Mouse (Mus musculus): ENCODE data around the gene Rap1gap. TPM values are rescaled to one million over a fixed set of nuclear protein-coding genes. Genes with fewer than 3 reads are reported as not detected.

Gene Rap1gap
- polyA plus RNA-seq, 1 experiment from 2014 or later = 48.8 TPM

DNA sequence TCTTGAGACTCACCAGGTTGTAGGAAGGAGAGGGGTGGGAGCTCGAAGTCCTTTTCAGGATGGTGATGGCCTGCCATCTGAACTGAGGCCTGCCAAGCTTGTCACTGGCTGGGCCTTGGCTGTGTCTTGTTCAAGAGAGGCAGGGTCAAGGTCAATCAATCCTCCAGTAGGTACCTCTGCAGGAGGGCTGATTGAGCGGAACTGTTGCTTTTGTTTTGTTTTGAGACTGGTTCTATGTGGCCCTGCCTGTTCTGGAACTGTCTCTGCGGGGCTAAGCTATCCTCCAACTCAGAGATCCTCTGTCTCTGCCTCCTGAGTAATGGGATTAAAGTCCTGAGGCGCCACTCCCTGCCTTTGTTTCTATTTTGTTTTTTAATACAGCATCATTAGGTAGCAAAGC, 5.0 kb upstream of the Rap1gap start:
- ATAC-seq (no peak), DNase-seq (ENCODE audit: low spot score) (no peak)
- Histone ChIP-seq H3K9me3 (ENCODE audit: low read length) (no peaks in the 10 kb centered on the region), H3K27me3 (replicated peaks; ENCODE audit: insufficient read depth, low read length) (peaks cover 11% of the 10 kb centered on the region; the same call in 1 of the 2 replicates), H3K4me1 (ENCODE audit: insufficient read depth, low read depth, low read length) (peaks cover 5% of the 10 kb centered on the region), H3K9ac (replicated peaks; ENCODE audit: low read depth) (no peak overlapping the region), H3K36me3 (ENCODE audit: insufficient read depth, low read length) (peaks cover 14% of the 10 kb centered on the region; the same call in 1 of the 2 replicates), H3K4me3 (ENCODE audit: low read depth, low read length) (no peak overlapping the region), H3K27ac (ENCODE audit: low read length) (no peak overlapping the region), H3K4me2 (replicated peaks; ENCODE audit: low read depth, low read length) (no peak overlapping the region)
- TF ChIP-seq EP300 (IDR thresholded peaks at IDR 0.05) (no peak), CTCF (IDR thresholded peaks at IDR 0.05) (no peak)
- WGBS = 84% methylated on average over 4 of the region's 4 CpGs

DNA sequence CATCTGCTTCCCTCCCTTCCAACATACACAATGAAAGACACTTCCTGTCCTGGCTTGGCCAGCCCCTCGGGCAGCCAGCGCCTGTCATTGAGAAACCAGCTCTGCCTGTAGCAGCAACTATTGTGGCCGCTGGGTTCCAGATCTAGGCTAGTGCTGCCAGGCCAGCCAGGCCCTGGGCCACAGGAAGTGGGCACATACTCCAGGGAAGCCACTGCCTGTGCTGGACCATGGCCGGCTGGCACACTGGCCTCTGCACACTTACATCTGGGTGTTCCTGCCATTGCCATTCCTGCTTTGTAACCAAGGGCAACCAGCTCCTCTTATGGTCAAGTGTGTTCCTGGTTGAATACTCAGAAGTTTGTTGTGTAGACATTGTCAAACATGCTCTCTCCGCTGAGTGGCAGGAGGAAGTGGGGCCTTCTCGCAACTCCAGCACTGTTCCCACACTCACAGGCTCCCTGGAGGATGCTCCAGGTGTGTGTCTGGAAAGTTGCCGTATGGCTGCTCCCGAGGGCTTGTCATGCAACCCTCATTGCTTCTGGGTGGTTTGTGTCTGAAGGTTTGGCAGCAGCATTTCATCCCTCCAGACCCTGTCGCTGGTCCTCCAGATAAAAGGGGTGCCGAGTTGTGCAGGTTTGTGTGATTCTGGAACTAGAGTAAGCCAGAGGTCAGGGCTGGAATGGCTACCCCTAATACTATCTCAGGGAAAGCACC, 4.0 kb upstream of the Rap1gap start:
- peaks cover 5% of the 10 kb centered on the region for H3K4me1 ChIP-seq (ENCODE audit: insufficient read depth, low read depth, low read length)
- WGBS = 29% methylated on average over 10 of the region's 10 CpGs
- H3K36me3 ChIP-seq (ENCODE audit: insufficient read depth, low read length) = peaks cover 7% of the 10 kb centered on the region; the same call in 1 of the 2 replicates
- peaks cover 16% of the 10 kb centered on the region; the same call in 1 of the 2 replicates for H3K27me3 ChIP-seq (replicated peaks; ENCODE audit: insufficient read depth, low read length)
- peak overlapping the region; percentile 57 for H3K27ac ChIP-seq (ENCODE audit: low read length)
- no peak overlapping the region for H3K9ac ChIP-seq (replicated peaks; ENCODE audit: low read depth)
- TF ChIP-seq EP300 (IDR thresholded peaks at IDR 0.05) (0 out of 2 replicates have a peak, but pooled peaks have one; percentile 30), CTCF (IDR thresholded peaks at IDR 0.05) (peak; percentile 7; the same call in 1 of the 2 replicates)
- peak; percentile 93 for ATAC-seq
- H3K4me2 ChIP-seq (replicated peaks; ENCODE audit: low read depth, low read length) = no peak overlapping the region
- peak; percentile 91 for DNase-seq (ENCODE audit: low spot score)
- H3K4me3 ChIP-seq (ENCODE audit: low read depth, low read length) = no peak overlapping the region
- H3K9me3 ChIP-seq (ENCODE audit: low read length) = no peaks in the 10 kb centered on the region

- no peak for DNase-seq (ENCODE audit: low spot score)
- no peak overlapping the region for H3K9ac ChIP-seq (replicated peaks; ENCODE audit: low read depth)
- peaks cover 5% of the 10 kb centered on the region for H3K4me1 ChIP-seq (ENCODE audit: insufficient read depth, low read depth, low read length)
- H3K27me3 ChIP-seq (replicated peaks; ENCODE audit: insufficient read depth, low read length) = peaks cover 16% of the 10 kb centered on the region; the same call in 1 of the 2 replicates
- WGBS = 48% methylated on average over 2 of the region's 2 CpGs
- no peak overlapping the region for H3K4me3 ChIP-seq (ENCODE audit: low read depth, low read length)
- peaks cover 7% of the 10 kb centered on the region; the same call in 1 of the 2 replicates for H3K36me3 ChIP-seq (ENCODE audit: insufficient read depth, low read length)
- TF ChIP-seq CTCF (IDR thresholded peaks at IDR 0.05) = no peak
- H3K27ac ChIP-seq (ENCODE audit: low read length) = no peak overlapping the region
- H3K4me2 ChIP-seq (replicated peaks; ENCODE audit: low read depth, low read length) = no peak overlapping the region
- no peak for ATAC-seq
- no peaks in the 10 kb centered on the region for H3K9me3 ChIP-seq (ENCODE audit: low read length)
These were observed 3.5 kb upstream of the Rap1gap start for GRCm38 (mm10) chr4:137661078-137661450.

GRCm38 (mm10) chr4:137661547-137661946, 3.0 kb upstream of the Rap1gap start:
- 73% methylated on average over 6 of the region's 6 CpGs for WGBS
- ATAC-seq (no peak), DNase-seq (ENCODE audit: low spot score) (no peak)
- H3K27me3 ChIP-seq (replicated peaks; ENCODE audit: insufficient read depth, low read length) = peaks cover 16% of the 10 kb centered on the region; the same call in 1 of the 2 replicates
- no peak overlapping the region for H3K9ac ChIP-seq (replicated peaks; ENCODE audit: low read depth)
- no peak overlapping the region for H3K4me2 ChIP-seq (replicated peaks; ENCODE audit: low read depth, low read length)
- no peak overlapping the region for H3K4me3 ChIP-seq (ENCODE audit: low read depth, low read length)
- TF ChIP-seq CTCF (IDR thresholded peaks at IDR 0.05) (no peak), EP300 (IDR thresholded peaks at IDR 0.05) (no peak)
- peaks cover 2% of the 10 kb centered on the region; the same call in 1 of the 2 replicates for H3K36me3 ChIP-seq (ENCODE audit: insufficient read depth, low read length)
- H3K9me3 ChIP-seq (ENCODE audit: low read length) = no peaks in the 10 kb centered on the region
- H3K4me1 ChIP-seq (ENCODE audit: insufficient read depth, low read depth, low read length) = peaks cover 5% of the 10 kb centered on the region
- no peak overlapping the region for H3K27ac ChIP-seq (ENCODE audit: low read length)

GRCm38 (mm10) chr4:137663491-137663890, 1.0 kb upstream of the Rap1gap start:
- TF ChIP-seq CTCF (IDR thresholded peaks at IDR 0.05) = no peak
- no peak for TF ChIP-seq EP300 (IDR thresholded peaks at IDR 0.05)

GRCm38 (mm10) chr4:137664980-137665675, 602 bp downstream of the Rap1gap start:
- H3K4me2 ChIP-seq (replicated peaks; ENCODE audit: low read depth, low read length) = peak overlapping the region; percentile 66
- H3K4me3 ChIP-seq (ENCODE audit: low read depth, low read length) = peak overlapping the region; percentile 37
- TF ChIP-seq EP300 (IDR thresholded peaks at IDR 0.05) = no peak
- TF ChIP-seq CTCF (IDR thresholded peaks at IDR 0.05) = no peak
- H3K4me1 ChIP-seq (ENCODE audit: insufficient read depth, low read depth, low read length) = peaks cover 4% of the 10 kb centered on the region
- no peak overlapping the region for H3K27ac ChIP-seq (ENCODE audit: low read length)
- DNase-seq (ENCODE audit: low spot score) (no peak), ATAC-seq (no peak)
- WGBS = 11% methylated on average over 14 of the region's 15 CpGs
- H3K27me3 ChIP-seq (replicated peaks; ENCODE audit: insufficient read depth, low read length) = peaks cover 16% of the 10 kb centered on the region; the same call in 1 of the 2 replicates
- no peak overlapping the region for H3K9ac ChIP-seq (replicated peaks; ENCODE audit: low read depth)
- no peaks in the 10 kb centered on the region for H3K36me3 ChIP-seq (ENCODE audit: insufficient read depth, low read length)
- H3K9me3 ChIP-seq (ENCODE audit: low read length) = no peaks in the 10 kb centered on the region

More at GRCm38 (mm10) chr4:137663491-137663890, 1.0 kb upstream of the Rap1gap start:
- H3K9ac ChIP-seq (replicated peaks; ENCODE audit: low read depth) = no peak overlapping the region
- H3K9me3 ChIP-seq (ENCODE audit: low read length) = no peaks in the 10 kb centered on the region
- H3K27ac ChIP-seq (ENCODE audit: low read length) = no peak overlapping the region
- ATAC-seq (no peak), DNase-seq (ENCODE audit: low spot score) (no peak)
- WGBS = 79% methylated on average over 4 of the region's 4 CpGs
- H3K4me3 ChIP-seq (ENCODE audit: low read depth, low read length) = no peak overlapping the region
- no peak overlapping the region for H3K4me2 ChIP-seq (replicated peaks; ENCODE audit: low read depth, low read length)
- no peaks in the 10 kb centered on the region for H3K36me3 ChIP-seq (ENCODE audit: insufficient read depth, low read length)
- peaks cover 5% of the 10 kb centered on the region for H3K4me1 ChIP-seq (ENCODE audit: insufficient read depth, low read depth, low read length)
- peaks cover 16% of the 10 kb centered on the region; the same call in 1 of the 2 replicates for H3K27me3 ChIP-seq (replicated peaks; ENCODE audit: insufficient read depth, low read length)
